Mouse (Mus musculus) heart, embryonic 12.5 days (tissue): ENCODE results near the gene Notch2. TPM values are rescaled to one million over a fixed set of nuclear protein-coding genes. Genes with fewer than 3 reads are reported as not detected.
"Not testable (repeated sequence)": the region's sequence is repeated elsewhere in the genome, so short reads cannot be mapped to it uniquely, and the experiment has no call there.

ENCODE experiments used
- ATAC-seq: fragments of 200-750 bp; cut with Nextera tagmentation; 2 replicates; pipeline ENCODE4 v1.8.0; 2017; ENCODE audit warnings: moderate TSS enrichment, moderate library complexity; ENCODE audit not compliant: insufficient number of reproducible peaks, low FRiP score
- H3K27ac ChIP-seq: fragments of 300-500 bp; sonication (generic); 2 replicates; pipeline ENCODE4 v1.5.1; 2016; ENCODE audit warnings: mild to moderate bottlenecking, moderate library complexity; ENCODE audit not compliant: poor library complexity, severe bottlenecking
- H3K27me3 ChIP-seq: fragments of 300-500 bp; sonication (generic); replicated peaks from 2 replicates; pipeline ENCODE4 v1.6.1; 2016; ENCODE audit warnings: mild to moderate bottlenecking, moderate library complexity
- H3K36me3 ChIP-seq: fragments of 300-500 bp; sonication (generic); 2 replicates; pipeline ENCODE4 v1.6.1; 2016; ENCODE audit warnings: mild to moderate bottlenecking, moderate library complexity
- H3K4me1 ChIP-seq: fragments of 300-500 bp; sonication (generic); replicated peaks from 2 replicates; pipeline ENCODE4 v1.6.1; 2016; ENCODE audit warnings: mild to moderate bottlenecking
- H3K4me2 ChIP-seq: fragments of 300-500 bp; sonication (generic); 2 replicates; pipeline ENCODE4 v1.6.1; 2016; ENCODE audit warnings: mild to moderate bottlenecking, moderate library complexity
- H3K4me3 ChIP-seq: fragments of 300-500 bp; sonication (generic); 2 replicates; pipeline ENCODE4 v1.5.1; 2016; ENCODE audit warnings: mild to moderate bottlenecking
- H3K9ac ChIP-seq: fragments of 300-500 bp; sonication (generic); 2 replicates; pipeline ENCODE4 v1.6.1; 2016; ENCODE audit warnings: mild to moderate bottlenecking, moderate library complexity
- H3K9me3 ChIP-seq: fragments of 300-500 bp; sonication (generic); replicated peaks from 2 replicates; pipeline ENCODE4 v1.6.1; 2016; ENCODE audit warnings: mild to moderate bottlenecking, moderate library complexity
- WGBS: fragments of 180-500 bp; shearing (Covaris S2); methylation state at CpG from one replicate; pipeline ENCODE4 v1.1.7; 2016; 5-methylcytosine and 5-hydroxymethylcytosine counted together
- polyA plus RNA-seq: library from polyadenylated mRNA; unstranded; fragments of >200 nt; fragmentation: Nextera tagmentation; extraction: Ambion mirVana; gene quantifications from 2 replicates; pipeline ENCODE4 v1.2.1, GENCODE M21; 2016

The Notch2 gene
- polyA plus RNA-seq, 1 experiment from 2014 or later, result 16.7 TPM

DNA sequence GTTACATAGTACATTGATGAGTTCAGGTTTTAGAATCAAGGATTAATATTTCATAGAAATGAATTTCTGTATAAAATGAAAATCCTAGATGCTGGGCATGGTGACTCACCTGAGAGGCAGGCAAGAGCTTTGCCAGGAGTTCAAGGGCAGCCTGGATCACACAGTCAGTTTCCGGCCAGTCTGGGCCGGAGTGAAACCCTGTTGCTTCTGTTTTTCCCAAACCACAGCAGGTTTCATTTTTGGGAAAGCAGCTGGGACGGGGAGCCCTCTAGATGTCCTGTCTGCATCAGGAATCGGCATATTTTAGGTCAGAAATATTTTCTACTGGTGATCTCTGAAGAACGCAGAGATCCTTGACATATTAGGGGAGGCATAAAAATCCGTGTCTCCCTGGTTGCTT is 29.0 kb downstream of the Notch2 start:
- Histone ChIP-seq H3K4me1 (peaks cover 72% of the 10 kb centered on the region), H3K27me3 (no peaks in the 10 kb centered on the region), H3K9ac (no peak overlapping the region), H3K4me3 (no peak overlapping the region), H3K36me3 (no peaks in the 10 kb centered on the region), H3K9me3 (no peaks in the 10 kb centered on the region), H3K4me2 (peak overlapping the region; percentile 47), H3K27ac (peak overlapping the region; percentile 78)
- WGBS, result 67% methylated on average over 6 of the region's 6 CpGs
- no peak for ATAC-seq

- Histone ChIP-seq H3K4me3 (no peak overlapping the region), H3K27ac (peak overlapping the region; percentile 78), H3K9me3 (no peaks in the 10 kb centered on the region), H3K27me3 (no peaks in the 10 kb centered on the region), H3K4me2 (peak overlapping the region; percentile 47), H3K4me1 (peaks cover 72% of the 10 kb centered on the region), H3K9ac (peak overlapping the region; percentile 21; the same call in 1 of the 2 replicates), H3K36me3 (no peaks in the 10 kb centered on the region)
- WGBS, result 22% methylated on average over 9 of the region's 9 CpGs
- ATAC-seq, result 0 out of 2 replicates have a peak, but pooled peaks have one; percentile 31
Measured at GRCm38 (mm10) chr3:98042955-98043456, 29.7 kb downstream of the Notch2 start.

GRCm38 (mm10) chr3:98043669-98044068 is 30.3 kb downstream of the Notch2 start:
- Histone ChIP-seq H3K4me1 (peaks cover 66% of the 10 kb centered on the region), H3K4me3 (no peak overlapping the region), H3K27me3 (no peaks in the 10 kb centered on the region), H3K27ac (peak overlapping the region; percentile 78), H3K9me3 (no peaks in the 10 kb centered on the region), H3K9ac (no peak overlapping the region), H3K4me2 (no peak overlapping the region), H3K36me3 (no peaks in the 10 kb centered on the region)
- ATAC-seq, result no peak
- WGBS, result 82% methylated on average over 4 of the region's 4 CpGs

DNA sequence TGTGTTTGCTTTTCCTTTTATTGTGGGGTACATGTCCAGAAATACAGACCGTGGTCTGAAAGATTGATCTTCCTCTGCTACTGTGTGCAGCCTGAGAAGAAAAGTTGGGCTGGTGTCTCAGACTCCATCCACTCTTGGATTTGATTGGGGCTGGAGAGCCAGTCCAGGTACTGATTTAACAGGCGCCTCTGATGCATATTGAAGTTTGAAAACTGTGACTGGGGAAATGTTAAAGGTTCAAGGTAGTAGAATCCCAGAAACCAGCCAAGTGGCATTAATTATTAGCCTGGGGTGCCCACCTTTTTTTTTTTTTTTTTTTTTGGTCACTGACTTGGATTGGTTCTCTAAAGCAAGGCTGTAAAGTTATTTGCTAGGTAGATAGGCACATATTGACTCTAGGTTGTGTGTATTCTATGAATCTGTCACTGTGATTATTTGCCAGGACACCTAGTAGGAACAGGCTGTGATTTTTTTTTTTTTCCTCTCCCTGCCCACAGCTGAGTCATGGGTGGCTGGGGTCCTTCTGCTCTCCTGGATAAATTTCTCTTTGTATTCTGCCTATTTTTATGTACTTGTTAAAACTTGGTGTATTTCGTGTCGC is 31.5 kb downstream of the Notch2 start:
- Histone ChIP-seq H3K27ac (no peak overlapping the region), H3K9ac (no peak overlapping the region), H3K4me3 (no peak overlapping the region), H3K9me3 (no peaks in the 10 kb centered on the region), H3K36me3 (no peaks in the 10 kb centered on the region), H3K27me3 (no peaks in the 10 kb centered on the region), H3K4me1 (peaks cover 54% of the 10 kb centered on the region), H3K4me2 (no peak overlapping the region)
- ATAC-seq, result no peak
- 85% methylated on average over 4 of the region's 4 CpGs for WGBS

- no peaks in the 10 kb centered on the region for H3K36me3 ChIP-seq
- peaks cover 50% of the 10 kb centered on the region for H3K4me1 ChIP-seq
- H3K27ac ChIP-seq, result peak overlapping the region; percentile 70
- H3K27me3 ChIP-seq, result no peaks in the 10 kb centered on the region
- H3K9me3 ChIP-seq, result no peaks in the 10 kb centered on the region
- H3K9ac ChIP-seq, result peak overlapping the region; percentile 25; the same call in 1 of the 2 replicates
- no peak overlapping the region for H3K4me2 ChIP-seq
- 53% methylated on average over 8 of the region's 8 CpGs for WGBS
- ATAC-seq, result no peak
- no peak overlapping the region for H3K4me3 ChIP-seq
Measured at GRCm38 (mm10) chr3:98045465-98046148, 32.3 kb downstream of the Notch2 start.

GRCm38 (mm10) chr3:98046305-98046704 is 33.0 kb downstream of the Notch2 start:
- Histone ChIP-seq H3K27ac (peak overlapping the region; percentile 70), H3K9me3 (no peaks in the 10 kb centered on the region), H3K27me3 (no peaks in the 10 kb centered on the region), H3K36me3 (no peaks in the 10 kb centered on the region), H3K4me2 (0 out of 2 replicates have a peak overlapping the region, but pooled peaks have one; percentile 19), H3K9ac (no peak overlapping the region; the same call in 1 of the 2 replicates), H3K4me1 (peaks cover 44% of the 10 kb centered on the region), H3K4me3 (no peak overlapping the region)
- 20% methylated on average over 8 of the region's 8 CpGs for WGBS
- ATAC-seq, result peak; percentile 64

GRCm38 (mm10) chr3:98049671-98050070 is 36.3 kb downstream of the Notch2 start:
- 98% methylated on average over 1 of the region's 1 CpGs for WGBS
- ATAC-seq, result no peak
- H3K9me3 ChIP-seq, result no peaks in the 10 kb centered on the region
- no peak overlapping the region for H3K4me2 ChIP-seq
- H3K27ac ChIP-seq, result no peak overlapping the region
- no peak overlapping the region for H3K4me3 ChIP-seq
- no peak overlapping the region for H3K9ac ChIP-seq
- H3K27me3 ChIP-seq, result no peaks in the 10 kb centered on the region
- no peaks in the 10 kb centered on the region for H3K36me3 ChIP-seq
- H3K4me1 ChIP-seq, result peaks cover 32% of the 10 kb centered on the region

DNA sequence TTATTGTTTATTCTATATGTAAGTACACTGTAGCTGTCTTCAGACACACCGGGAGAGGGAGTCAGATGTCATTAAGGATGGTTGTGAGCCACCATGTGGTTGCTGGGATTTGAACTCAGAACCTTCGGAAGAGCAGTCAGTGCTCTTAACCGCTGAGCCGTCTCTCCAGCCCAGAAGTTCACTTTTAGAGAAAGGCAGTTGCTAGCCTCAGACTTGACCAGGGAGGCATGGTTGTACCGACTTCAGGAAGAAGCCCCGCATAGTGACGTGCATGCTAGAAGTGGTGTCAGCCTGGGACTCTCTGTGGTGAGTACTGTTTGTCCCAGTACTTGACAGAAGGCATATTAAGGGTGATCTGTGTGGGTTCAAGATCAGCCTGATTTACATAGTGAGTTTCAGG is 36.8 kb downstream of the Notch2 start:
- ATAC-seq, H3K36me3 ChIP-seq, H3K9ac ChIP-seq, H3K4me2 ChIP-seq, H3K27ac ChIP-seq, H3K4me3 ChIP-seq, H3K27me3 ChIP-seq, H3K9me3 ChIP-seq: not testable (repeated sequence)
- H3K4me1 ChIP-seq, result peaks cover 37% of the 10 kb centered on the region
- 93% methylated on average over 7 of the region's 7 CpGs for WGBS

DNA sequence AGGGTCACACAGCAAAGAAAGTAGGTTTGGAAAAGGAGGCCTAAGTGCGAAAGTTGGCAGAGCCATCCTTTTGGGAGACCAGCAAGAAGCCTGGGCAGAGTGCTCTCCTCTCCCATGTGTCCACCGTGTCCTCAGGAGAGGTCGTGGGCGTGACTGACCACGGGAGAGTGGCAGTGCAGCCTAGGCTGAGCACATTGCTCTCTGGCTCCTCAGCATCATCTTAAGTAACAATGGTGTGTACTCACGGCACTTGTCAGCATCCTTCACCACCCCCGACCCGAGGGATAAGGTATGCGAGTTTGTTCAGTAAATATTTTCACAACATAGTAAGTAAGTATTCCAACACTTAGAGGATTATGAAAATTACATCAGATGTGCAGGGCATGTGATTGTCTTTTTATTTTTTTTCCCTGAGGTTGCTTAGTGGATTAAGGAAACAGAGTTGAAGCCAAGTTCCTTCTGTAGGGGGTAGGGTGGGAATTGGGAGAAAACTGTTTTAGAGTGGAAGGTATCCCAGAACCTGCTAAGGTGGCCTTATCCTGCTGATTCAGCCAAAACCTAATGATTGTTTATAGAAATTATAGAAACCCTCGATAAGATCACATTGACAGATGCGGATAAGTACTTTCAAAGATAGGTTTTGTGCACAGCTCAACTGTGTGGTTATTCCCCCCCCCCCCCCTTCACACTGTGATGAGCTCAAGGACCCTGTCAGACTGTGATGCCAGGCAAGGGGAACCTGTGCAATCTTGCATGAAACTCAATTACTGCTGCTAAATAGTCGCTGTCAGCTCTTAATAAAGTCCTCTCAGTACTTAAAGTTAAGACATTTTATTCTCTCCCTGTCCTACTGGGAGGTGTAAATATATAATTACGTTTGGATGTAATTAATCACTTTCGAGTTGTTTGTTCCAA is 37.4 kb downstream of the Notch2 start:
- 76% methylated on average over 14 of the region's 14 CpGs for WGBS
- no peaks in the 10 kb centered on the region for H3K27me3 ChIP-seq
- ATAC-seq, result no peak
- peaks cover 39% of the 10 kb centered on the region for H3K4me1 ChIP-seq
- H3K36me3 ChIP-seq, result no peaks in the 10 kb centered on the region
- H3K4me3 ChIP-seq, result no peak overlapping the region
- no peaks in the 10 kb centered on the region for H3K9me3 ChIP-seq
- no peak overlapping the region for H3K9ac ChIP-seq
- H3K27ac ChIP-seq, result no peak overlapping the region
- H3K4me2 ChIP-seq, result no peak overlapping the region

GRCm38 (mm10) chr3:98051407-98051968 is 38.2 kb downstream of the Notch2 start:
- Histone ChIP-seq H3K4me1 (peaks cover 39% of the 10 kb centered on the region), H3K27ac (no peak overlapping the region), H3K4me2 (no peak overlapping the region), H3K4me3 (no peak overlapping the region), H3K9me3 (no peaks in the 10 kb centered on the region), H3K9ac (no peak overlapping the region), H3K36me3 (no peaks in the 10 kb centered on the region), H3K27me3 (no peaks in the 10 kb centered on the region)
- WGBS, result 77% methylated on average over 16 of the region's 16 CpGs
- no peak for ATAC-seq
